In the genomic region with DNA sequence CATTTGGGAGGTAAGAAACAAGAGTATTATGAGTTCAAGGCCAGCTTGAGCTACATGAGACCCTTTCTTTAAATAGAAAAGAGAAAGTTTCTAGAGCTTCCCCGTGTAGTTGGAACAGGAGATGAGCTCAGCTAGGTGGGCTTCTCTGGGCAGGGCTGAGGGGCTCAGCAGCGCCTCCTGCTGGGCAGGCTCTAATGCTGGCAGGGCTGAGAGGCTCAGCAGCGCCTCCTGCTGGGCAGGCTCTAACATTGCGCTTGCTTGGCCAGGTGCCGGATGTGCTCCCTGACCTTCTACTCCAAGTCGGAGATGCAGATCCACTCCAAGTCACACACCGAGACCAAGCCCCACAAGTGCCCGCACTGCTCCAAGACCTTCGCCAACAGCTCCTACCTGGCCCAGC, we compare ENCODE assay signal across 8 mouse cellular contexts. TPM values are rescaled to one million over a fixed set of nuclear protein-coding genes. Genes with fewer than 3 reads are reported as not detected.
DNase-seq lines count a peak whose midpoint lies in the region; ATAC-seq and TF ChIP-seq lines count a peak whose summit lies in the region.
"Not testable (repeated sequence)": the region's sequence is repeated elsewhere in the genome, so short reads cannot be mapped to it uniquely, and the experiment has no call there.
"Had no signal": no experiment of that assay in that cellular context is flagged by ENCODE, and none has a peak within 500 bp of the region (broad histone marks: within the 10 kb centered on the region; RNA-seq: fewer than 3 reads in every experiment).

No protein-coding gene starts in this region.

- not testable (repeated sequence) for H3K9ac ChIP-seq in forebrain, embryonic 11.5 days (ENCODE audit: low read length)

- not testable (repeated sequence) for H3K4me3 ChIP-seq in cerebellum, adult 2 months (replicated peaks; ENCODE audit: insufficient read depth, low read depth, low read length); forebrain, embryonic 11.5 days (ENCODE audit: low read depth, low read length); hindbrain, embryonic 10.5 days; small intestine, adult 2 months (ENCODE audit: low read depth, low read length)

- DNase-seq in Patski (ENCODE audit: low read depth, low spot score), result not testable (repeated sequence)
- peak in 1 of 2 experiments; percentile 40 for DNase-seq in cerebellum, adult 2 months
- DNase-seq in forebrain, embryonic 11.5 days (ENCODE audit: low spot score), result peak; percentile 85
- peak; percentile 73 for DNase-seq in hindbrain, embryonic 10.5 days (ENCODE audit: low spot score)
- peak; percentile 29 to 30 for DNase-seq in left cerebral cortex, postnatal 14 days (ENCODE audit: low spot score in 2 of 2)

- CTCF ChIA-PET in Patski (lab: Charles Lee), result interaction anchor here (0.7 to 1.7 kb wide), 13 partner anchors 8 to 171 kb away, joined by 3 to 8 read pairs (median 3); a partner anchor contains a TSS

- H3K27me3 ChIP-seq in Patski; cerebellum, adult 2 months (ENCODE audit: control insufficient read depth, insufficient read depth, low read length); forebrain, embryonic 11.5 days (ENCODE audit: control insufficient read depth, insufficient read depth, low read length); hindbrain, embryonic 10.5 days (ENCODE audit: insufficient read depth, poor library complexity, severe bottlenecking); small intestine, adult 2 months (ENCODE audit: control insufficient read depth, insufficient read depth, low read length): not testable (repeated sequence)

- TF ChIP-seq POLR2A in cerebellum, adult 2 months (IDR thresholded peaks at IDR 0.05; ENCODE audit: borderline replicate concordance, insufficient read depth, low read length); small intestine, adult 2 months (IDR thresholded peaks at IDR 0.05; ENCODE audit: low read depth, low read length): not testable (repeated sequence)

- peaks cover 14% of the 10 kb centered on the region; the same call in 1 of the 2 replicates for H3K36me3 ChIP-seq in forebrain, embryonic 11.5 days (ENCODE audit: control insufficient read depth, insufficient read depth, low read length)
- H3K36me3 ChIP-seq in hindbrain, embryonic 10.5 days, result peaks cover 95% of the 10 kb centered on the region
- peaks cover 57% of the 10 kb centered on the region for H3K36me3 ChIP-seq in small intestine, adult 2 months (ENCODE audit: control insufficient read depth, insufficient read depth, low read length)

- WGBS in cerebellum, adult 2 months, result 11% methylated on average over 6 of the region's 9 CpGs
- 18% methylated on average over 6 of the region's 9 CpGs for WGBS in forebrain, embryonic 11.5 days
- WGBS in hindbrain, embryonic 10.5 days, result 40% methylated on average over 8 of the region's 9 CpGs
- 44% methylated on average over 9 of the region's 9 CpGs for WGBS in small intestine, adult 2 months

- POLR2A ChIA-PET in Patski (lab: Charles Lee), result interaction anchor here (0.6 to 1.0 kb wide), 2 partner anchors 9 to 249 kb away, joined by 3 to 4 read pairs; no protein-coding TSS in a partner anchor

- intact Hi-C loops in left cerebral cortex, postnatal 14 days (cut with DNase I), result not testable (repeated sequence)

- not testable (repeated sequence) for ATAC-seq in Patski
- 0 out of 2 replicates have a peak, but pooled peaks have one; percentile 46 for ATAC-seq in forebrain, embryonic 11.5 days (replicated peaks; ENCODE audit: low FRiP score)
- ATAC-seq in megakaryocyte, adult 5-6 weeks (ENCODE audit: poor library complexity, severe bottlenecking), result peak; percentile 99

- not testable (repeated sequence) for H3K9me3 ChIP-seq in forebrain, embryonic 11.5 days (ENCODE audit: control insufficient read depth, low read length); hindbrain, embryonic 10.5 days

- in situ Hi-C loops in Patski (cut with MboI; ENCODE audit: low pct_unique_long_range_greater_than_20kb), result not testable (repeated sequence)

- H3K27ac ChIP-seq in cerebellum, adult 2 months (ENCODE audit: insufficient read depth, low read length); forebrain, embryonic 11.5 days (ENCODE audit: low read depth, low read length); hindbrain, embryonic 10.5 days; small intestine, adult 2 months (ENCODE audit: insufficient read depth, low read depth, low read length): not testable (repeated sequence)

- H3K4me1 ChIP-seq in cerebellum, adult 2 months (ENCODE audit: control insufficient read depth, insufficient read depth, low read length); forebrain, embryonic 11.5 days (replicated peaks; ENCODE audit: control insufficient read depth, insufficient read depth, low read length); hindbrain, embryonic 10.5 days (replicated peaks); small intestine, adult 2 months (ENCODE audit: control insufficient read depth, insufficient read depth, insufficient read length, low read length): not testable (repeated sequence)

- TF ChIP-seq CTCF in Patski (IDR thresholded peaks at IDR 0.05), result peak; percentile 100
- peak; percentile 78 for TF ChIP-seq CTCF in cerebellum, adult 2 months (IDR thresholded peaks at IDR 0.05; ENCODE audit: borderline replicate concordance, insufficient read depth, low read depth, low read length)
- peak; percentile 99 for TF ChIP-seq CTCF in small intestine, adult 2 months (IDR thresholded peaks at IDR 0.05; ENCODE audit: extremely low read depth, insufficient read length, insufficient replicate concordance, low read depth, low read length)

- H3K4me2 ChIP-seq in forebrain, embryonic 11.5 days (ENCODE audit: low read depth, low read length, severe bottlenecking), result not testable (repeated sequence)

RNA-seq across cellular contexts. Expression of a gene that starts 9.0 kb away (rescaled TPM):
- 77.6 TPM for polyA plus RNA-seq in Patski (2021)
- polyA plus RNA-seq in cerebellum, adult 2 months (2012; rRNA removed), result 75.7 and 80.2 TPM in 2 replicates
- 126 and 135 TPM in 2 replicates for polyA plus RNA-seq in forebrain, embryonic 11.5 days (2014; fragmentation: Nextera tagmentation; extraction: Ambion mirVana)
- polyA plus RNA-seq in hindbrain, embryonic 10.5 days (2016; fragmentation: Nextera tagmentation; extraction: Ambion mirVana), result 125 and 153 TPM in 2 replicates
- 10 to 100 TPM; 60.8 to 61.1 TPM for total RNA-seq in left cerebral cortex, postnatal 14 days (2021)
- total RNA-seq in megakaryocyte, adult 5-6 weeks (2015), result 33.0 and 35.7 TPM in 2 replicates
- total RNA-seq in megakaryocyte, adult 5-6 weeks (2017), result 63.3 and 63.9 TPM in 2 replicates
- polyA plus RNA-seq in small intestine, adult 2 months (2012; rRNA removed), result 14.2 and 32.7 TPM in 2 replicates

RNA-seq across cellular contexts. Expression of a gene that starts 19.0 kb away (rescaled TPM):
- 9.7 TPM for polyA plus RNA-seq in Patski (2021)
- polyA plus RNA-seq in cerebellum, adult 2 months (2012; rRNA removed), result 23.7 and 24.8 TPM in 2 replicates
- polyA plus RNA-seq in forebrain, embryonic 11.5 days (2014; fragmentation: Nextera tagmentation; extraction: Ambion mirVana), result 14.6 and 15.8 TPM in 2 replicates
- 13.1 and 15.5 TPM in 2 replicates for polyA plus RNA-seq in hindbrain, embryonic 10.5 days (2016; fragmentation: Nextera tagmentation; extraction: Ambion mirVana)
- total RNA-seq in left cerebral cortex, postnatal 14 days (2021), result 1 to 10 TPM; 5.7 to 9.0 TPM
- 9.0 and 14.2 TPM in 2 replicates for total RNA-seq in megakaryocyte, adult 5-6 weeks (2015)
- total RNA-seq in megakaryocyte, adult 5-6 weeks (2017), result 3.4 and 8.8 TPM in 2 replicates
- 7.5 and 18.2 TPM in 2 replicates for polyA plus RNA-seq in small intestine, adult 2 months (2012; rRNA removed)

RNA-seq across cellular contexts. Expression of a gene that starts 21.6 kb away (rescaled TPM):
- polyA plus RNA-seq in Patski (2021), result 53.0 TPM
- polyA plus RNA-seq in cerebellum, adult 2 months (2012; rRNA removed), result 57.3 and 64.8 TPM in 2 replicates
- polyA plus RNA-seq in forebrain, embryonic 11.5 days (2014; fragmentation: Nextera tagmentation; extraction: Ambion mirVana), result 9.0 and 10.2 TPM in 2 replicates
- 8.7 and 12.8 TPM in 2 replicates for polyA plus RNA-seq in hindbrain, embryonic 10.5 days (2016; fragmentation: Nextera tagmentation; extraction: Ambion mirVana)
- 10 to 100 TPM; 41.7 to 42.6 TPM for total RNA-seq in left cerebral cortex, postnatal 14 days (2021)
- total RNA-seq in megakaryocyte, adult 5-6 weeks (2015), result 67.0 and 70.0 TPM in 2 replicates
- total RNA-seq in megakaryocyte, adult 5-6 weeks (2017), result 34.1 and 36.0 TPM in 2 replicates
- 28.6 and 57.0 TPM in 2 replicates for polyA plus RNA-seq in small intestine, adult 2 months (2012; rRNA removed)

RNA-seq across cellular contexts. Expression of a gene that starts 34.0 kb away (rescaled TPM):
- polyA plus RNA-seq in Patski (2021), result 12.9 TPM
- polyA plus RNA-seq in cerebellum, adult 2 months (2012; rRNA removed), result 104 and 109 TPM in 2 replicates
- polyA plus RNA-seq in forebrain, embryonic 11.5 days (2014; fragmentation: Nextera tagmentation; extraction: Ambion mirVana), result 2.5 TPM in 2 replicates
- 0.85 and 2.4 TPM in 2 replicates for polyA plus RNA-seq in hindbrain, embryonic 10.5 days (2016; fragmentation: Nextera tagmentation; extraction: Ambion mirVana)
- total RNA-seq in left cerebral cortex, postnatal 14 days (2021), result 100 to 1,000 TPM; 130 to 142 TPM
- not detected in 2 replicates for total RNA-seq in megakaryocyte, adult 5-6 weeks (2015)
- not detected in 2 replicates for total RNA-seq in megakaryocyte, adult 5-6 weeks (2017)
- polyA plus RNA-seq in small intestine, adult 2 months (2012; rRNA removed), result 2.8 and 5.0 TPM in 2 replicates

RNA-seq across cellular contexts. Expression of a gene that starts 37.2 kb away (rescaled TPM):
- not detected for polyA plus RNA-seq in Patski (2021)
- polyA plus RNA-seq in cerebellum, adult 2 months (2012; rRNA removed), result 0.57 and 0.84 TPM in 2 replicates
- polyA plus RNA-seq in forebrain, embryonic 11.5 days (2014; fragmentation: Nextera tagmentation; extraction: Ambion mirVana), result 0.21 and 0.36 TPM in 2 replicates
- polyA plus RNA-seq in hindbrain, embryonic 10.5 days (2016; fragmentation: Nextera tagmentation; extraction: Ambion mirVana), result 0.10 TPM in 1 of 2 replicates, not detected in the other
- total RNA-seq in left cerebral cortex, postnatal 14 days (2021), result under 1 TPM; 0.40 to 0.66 TPM
- total RNA-seq in megakaryocyte, adult 5-6 weeks (2015), result 25.1 and 25.5 TPM in 2 replicates
- 27.6 and 30.0 TPM in 2 replicates for total RNA-seq in megakaryocyte, adult 5-6 weeks (2017)
- polyA plus RNA-seq in small intestine, adult 2 months (2012; rRNA removed), result 133 and 223 TPM in 2 replicates
- total RNA-seq: heart, postnatal 25 days had no signal
